ENCODE assay signal across 10 mouse cellular contexts in genomic region chr8:83215065-83215464, GRCm38 (mm10). TPM values are rescaled to one million over a fixed set of nuclear protein-coding genes. Genes with fewer than 3 reads are reported as not detected.
A peak's percentile ranks its signal among the peaks of the same experiment; 100 is the strongest.
DNase-seq lines count a peak whose midpoint lies in the region; ATAC-seq lines count a peak whose summit lies in the region.
"Had no signal": no experiment of that assay in that cellular context is flagged by ENCODE, and none has a peak within 500 bp of the region (broad histone marks: within the 10 kb centered on the region; RNA-seq: fewer than 3 reads in every experiment).

No protein-coding gene starts in this region.

- H3K27me3 ChIP-seq in liver, embryonic 16.5 days (ENCODE audit: control insufficient read depth, insufficient read depth, low read depth, low read length) = no peaks in the 10 kb centered on the region
- no peaks in the 10 kb centered on the region for H3K27me3 ChIP-seq in forebrain, embryonic 11.5 days (ENCODE audit: control insufficient read depth, insufficient read depth, low read length)

- peak; percentile 89 for ATAC-seq in erythroblast, adult 5-6 weeks (replicated peaks; ENCODE audit: low FRiP score, poor library complexity, severe bottlenecking)
- ATAC-seq in liver, embryonic 16.5 days (ENCODE audit: low read depth) = peak; percentile 94
- ATAC-seq in cerebellum, adult (ENCODE audit: insufficient number of reproducible peaks, low FRiP score, low TSS enrichment) = no peak
- ATAC-seq in forebrain, embryonic 11.5 days (replicated peaks; ENCODE audit: low FRiP score) = no peak

- peak; percentile 15 to 42 for DNase-seq in kidney, postnatal 36 days
- DNase-seq in kidney, postnatal 10 days = no peak
- peak; percentile 18 to 38 for DNase-seq in heart, postnatal 10 days
- DNase-seq in frontal cortex, postnatal 25 days (ENCODE audit: low spot score in 2 of 2) = no peak
- no peak for DNase-seq in forebrain, embryonic 11.5 days (ENCODE audit: low spot score)
- DNase-seq: lung, postnatal 4 days had no signal

- H3K4me2 ChIP-seq in liver, embryonic 16.5 days (ENCODE audit: low read depth, low read length) = peak overlapping the region; percentile 32
- H3K4me2 ChIP-seq in forebrain, embryonic 11.5 days (ENCODE audit: low read depth, low read length, severe bottlenecking) = no peak overlapping the region

- H3K9me3 ChIP-seq in liver, embryonic 16.5 days (replicated peaks; ENCODE audit: control insufficient read depth, low read length) = no peaks in the 10 kb centered on the region
- no peaks in the 10 kb centered on the region for H3K9me3 ChIP-seq in forebrain, embryonic 11.5 days (ENCODE audit: control insufficient read depth, low read length)

- H3K9ac ChIP-seq in liver, embryonic 16.5 days (ENCODE audit: low read depth, low read length) = peak overlapping the region; percentile 56
- H3K9ac ChIP-seq in forebrain, embryonic 11.5 days (ENCODE audit: low read length) = no peak overlapping the region

- WGBS in liver, embryonic 16.5 days (ENCODE audit: insufficient replicate concordance) = 14% methylated on average over 5 of the region's 5 CpGs
- 70% methylated on average over 5 of the region's 5 CpGs for WGBS in forebrain, embryonic 11.5 days

- intact Hi-C loops in heart, postnatal 10 days (cut with DNase I) = no loop called here

- peak overlapping the region; percentile 94 for H3K27ac ChIP-seq in liver, embryonic 16.5 days (ENCODE audit: low read length)
- no peak overlapping the region for H3K27ac ChIP-seq in forebrain, embryonic 11.5 days (ENCODE audit: low read depth, low read length)

- peak overlapping the region; percentile 31 for H3K4me3 ChIP-seq in liver, embryonic 16.5 days (ENCODE audit: low read depth, low read length)
- H3K4me3 ChIP-seq in forebrain, embryonic 11.5 days (ENCODE audit: low read depth, low read length) = no peak overlapping the region

- no peaks in the 10 kb centered on the region for H3K36me3 ChIP-seq in liver, embryonic 16.5 days (ENCODE audit: control insufficient read depth, insufficient read depth)
- no peaks in the 10 kb centered on the region for H3K36me3 ChIP-seq in forebrain, embryonic 11.5 days (ENCODE audit: control insufficient read depth, insufficient read depth, low read length)

- H3K4me1 ChIP-seq in liver, embryonic 16.5 days (ENCODE audit: control insufficient read depth, low read depth, low read length) = peaks cover 38% of the 10 kb centered on the region
- H3K4me1 ChIP-seq in forebrain, embryonic 11.5 days (replicated peaks; ENCODE audit: control insufficient read depth, insufficient read depth, low read length) = no peaks in the 10 kb centered on the region

RNA-seq across cellular contexts. Expression of gene Gm10645, which starts 49.1 kb away (rescaled TPM):
- total RNA-seq in erythroblast, adult 5-6 weeks (2015; ENCODE audit: low replicate concordance) = not detected in 2 replicates
- total RNA-seq in erythroblast, adult 5-6 weeks (2017; ENCODE audit: low replicate concordance) = not detected in 2 replicates
- under 1 TPM in 1 of 2 experiments, not detected in 1; 0.31 TPM for total RNA-seq in heart, postnatal 10 days (2021)
- 0.15 and 0.20 TPM in 2 replicates for polyA plus RNA-seq in liver, embryonic 16.5 days (2015; fragmentation: Nextera tagmentation; extraction: Ambion mirVana)
- polyA plus RNA-seq in forebrain, embryonic 11.5 days (2014; fragmentation: Nextera tagmentation; extraction: Ambion mirVana) = 2.8 and 4.1 TPM in 2 replicates
- total RNA-seq: gastrocnemius, adult 18-20 months had no signal

RNA-seq across cellular contexts. Expression of gene Tbc1d9, which starts 49.9 kb away (rescaled TPM):
- 2.5 and 2.7 TPM in 2 replicates for total RNA-seq in erythroblast, adult 5-6 weeks (2015; ENCODE audit: low replicate concordance)
- total RNA-seq in erythroblast, adult 5-6 weeks (2017; ENCODE audit: low replicate concordance) = 2.0 and 2.6 TPM in 2 replicates
- 1 to 10 TPM; 4.5 to 5.2 TPM for total RNA-seq in heart, postnatal 10 days (2021)
- 0.40 and 0.61 TPM in 2 replicates for polyA plus RNA-seq in liver, embryonic 16.5 days (2015; fragmentation: Nextera tagmentation; extraction: Ambion mirVana)
- polyA plus RNA-seq in forebrain, embryonic 11.5 days (2014; fragmentation: Nextera tagmentation; extraction: Ambion mirVana) = 7.6 and 9.3 TPM in 2 replicates

Comparison
In these comparisons a context has a peak if more than half of its experiments do, and no peak if none do; other contexts are left out.
1. DNase-seq: peak in kidney, postnatal 36 days (2 of 2) and heart, postnatal 10 days (2 of 2); none in kidney, postnatal 10 days (single experiment), frontal cortex, postnatal 25 days (0 of 2) and forebrain, embryonic 11.5 days (single experiment).
2. ATAC-seq: peak in erythroblast, adult 5-6 weeks (single experiment) and liver, embryonic 16.5 days (single experiment); none in cerebellum, adult (single experiment) and forebrain, embryonic 11.5 days (single experiment).